ENCODE assay signal across 22 mouse cellular contexts in the genomic region with DNA sequence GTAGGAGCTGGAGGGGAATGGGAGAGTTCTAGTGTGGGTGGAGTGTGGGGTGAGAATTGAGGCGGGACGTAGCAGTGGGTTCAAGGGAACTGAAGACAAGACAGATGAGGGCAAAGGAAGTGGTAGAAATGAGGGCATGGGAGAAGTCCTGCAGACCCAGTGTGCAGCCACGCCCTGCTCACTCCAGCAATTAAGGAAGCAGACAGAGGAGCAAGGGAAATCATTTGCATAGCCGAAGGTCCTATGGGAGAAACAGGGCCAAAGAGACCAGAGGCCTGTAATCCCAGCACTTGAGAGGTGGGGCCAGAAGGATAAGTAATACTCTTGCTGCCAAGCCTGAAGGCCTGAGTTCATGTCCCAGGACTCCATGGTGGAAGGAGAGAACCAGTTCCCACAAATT. TPM values are rescaled to one million over a fixed set of nuclear protein-coding genes. Genes with fewer than 3 reads are reported as not detected.
"Had no signal": no experiment of that assay in that cellular context is flagged by ENCODE, and none has a peak within 500 bp of the region (broad histone marks: within the 10 kb centered on the region; RNA-seq: fewer than 3 reads in every experiment).

No protein-coding gene starts in this region.

- DNase-seq: cerebellum, adult 9-10 months; cerebellum, adult 9-11 months; cerebellum, postnatal 10 days; cerebellum, postnatal 14 days; cerebellum, postnatal 25 days; cerebellum, postnatal 36 days; embryo, embryonic 11 days; forebrain, postnatal 0 days; gastrocnemius, adult 2 months; gastrocnemius, postnatal 10 days; gastrocnemius, postnatal 14 days; gastrocnemius, postnatal 25 days; gastrocnemius, postnatal 36 days; heart, adult 11 months; heart, adult 18-20 months; heart, adult 2 months had no signal

- ATAC-seq: forebrain, embryonic 13.5 days; forebrain, embryonic 14.5 days; forebrain, embryonic 15.5 days; forebrain, embryonic 16.5 days; forebrain, postnatal 0 days had no signal

RNA-seq across cellular contexts. Expression of gene Gm26920, which starts 42.2 kb away (rescaled TPM):
- total RNA-seq: common myeloid progenitor, adult 5-6 weeks; gastrocnemius, postnatal 25 days; gastrocnemius, postnatal 36 days; gastrocnemius, postnatal 4 days; heart, adult 18-20 months had no signal
